Mouse (Mus musculus) hindbrain, embryonic 11.5 days (tissue): Measurements from ENCODE around the gene Nemf. TPM values are rescaled to one million over a fixed set of nuclear protein-coding genes. Genes with fewer than 3 reads are reported as not detected.

Experiments
- ATAC-seq: fragments of 200-750 bp; cut with Nextera tagmentation; 2 replicates; pipeline ENCODE4 v1.8.0; 2017; ENCODE audit warnings: mild to moderate bottlenecking, moderate TSS enrichment, moderate library complexity; ENCODE audit not compliant: low FRiP score
- DNase-seq: peaks from one replicate; pipeline ENCODE4 v3.0.0-alpha.2; 2015; ENCODE audit warnings: low spot score
- H3K27ac ChIP-seq: fragments of 300-500 bp; sonication (generic); 2 replicates; pipeline ENCODE4 v1.5.1; 2014; ENCODE audit warnings: mild to moderate bottlenecking, low read depth, low read length
- H3K27me3 ChIP-seq: fragments of 300-500 bp; sonication (generic); 2 replicates; pipeline ENCODE4 v1.6.1; 2014; ENCODE audit warnings: mild to moderate bottlenecking, low read length, moderate library complexity, mixed read lengths; ENCODE audit not compliant: control insufficient read depth, insufficient read depth
- H3K36me3 ChIP-seq: fragments of 300-500 bp; sonication (generic); 2 replicates; pipeline ENCODE4 v1.6.1; 2014; ENCODE audit warnings: mild to moderate bottlenecking, low read length, moderate library complexity, mixed read lengths; ENCODE audit not compliant: control insufficient read depth, insufficient read depth
- H3K4me1 ChIP-seq: fragments of 300-500 bp; sonication (generic); replicated peaks from 2 replicates; pipeline ENCODE4 v1.6.1; 2014; ENCODE audit warnings: low read length, mixed read lengths; ENCODE audit not compliant: control insufficient read depth, insufficient read depth
- H3K4me2 ChIP-seq: fragments of 300-500 bp; sonication (generic); replicated peaks from 2 replicates; pipeline ENCODE4 v1.6.1; 2014; ENCODE audit warnings: mild to moderate bottlenecking, low read depth, low read length
- H3K4me3 ChIP-seq: fragments of 300-500 bp; sonication (generic); 2 replicates; pipeline ENCODE4 v1.5.1; 2014; ENCODE audit warnings: low read depth, low read length
- H3K9ac ChIP-seq: fragments of 300-500 bp; sonication (generic); 2 replicates; pipeline ENCODE4 v1.6.1; 2014; ENCODE audit warnings: low read depth, low read length
- H3K9me3 ChIP-seq: fragments of 300-500 bp; sonication (generic); 2 replicates; pipeline ENCODE4 v1.6.1; 2016; ENCODE audit warnings: low read length; ENCODE audit not compliant: control insufficient read depth
- WGBS: fragments of 180-500 bp; shearing (Covaris S2); extraction: QIAGEN DNeasy Blood & Tissue Kit; methylation state at CpG from one replicate; pipeline ENCODE4 v1.1.7; 2014; 5-methylcytosine and 5-hydroxymethylcytosine counted together
- polyA plus RNA-seq: library from polyadenylated mRNA; unstranded; fragments of >200 nt; fragmentation: Nextera tagmentation; extraction: Ambion mirVana; gene quantifications from 2 replicates; pipeline ENCODE4 v1.2.1, GENCODE M21; 2014

Gene Nemf
- polyA plus RNA-seq, 1 experiment from 2014 or later: 108 TPM

DNA sequence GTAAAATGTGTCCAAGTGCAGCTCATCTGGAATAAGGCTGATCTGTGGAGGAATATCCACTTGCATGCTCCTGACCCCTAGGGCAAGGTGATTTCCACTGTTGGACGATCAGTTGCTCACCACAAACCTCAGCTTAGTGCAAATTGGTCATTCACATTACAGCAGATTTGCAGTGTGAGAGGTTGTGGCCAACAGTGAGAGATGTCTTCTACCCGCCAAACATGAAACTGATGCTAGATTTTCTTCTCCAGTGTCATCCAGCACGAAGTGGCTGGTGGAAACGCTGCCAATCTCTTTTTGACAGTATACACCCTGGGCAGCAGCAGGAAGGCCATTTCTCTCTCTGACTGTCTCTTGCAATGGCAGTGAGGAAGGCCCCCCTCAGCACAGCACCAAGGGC lies 61.3 kb downstream of the Nemf start:
- Histone ChIP-seq H3K27ac (no peak overlapping the region), H3K27me3 (no peaks in the 10 kb centered on the region), H3K4me3 (no peak overlapping the region), H3K9me3 (no peaks in the 10 kb centered on the region), H3K36me3 (no peaks in the 10 kb centered on the region), H3K4me2 (no peak overlapping the region), H3K4me1 (0 out of 2 replicates have a peak, but pooled peaks cover 4% of the 10 kb centered on the region), H3K9ac (no peak overlapping the region)
- ATAC-seq: no peak
- no peak for DNase-seq
- 78% methylated on average over 4 of the region's 4 CpGs for WGBS

DNA sequence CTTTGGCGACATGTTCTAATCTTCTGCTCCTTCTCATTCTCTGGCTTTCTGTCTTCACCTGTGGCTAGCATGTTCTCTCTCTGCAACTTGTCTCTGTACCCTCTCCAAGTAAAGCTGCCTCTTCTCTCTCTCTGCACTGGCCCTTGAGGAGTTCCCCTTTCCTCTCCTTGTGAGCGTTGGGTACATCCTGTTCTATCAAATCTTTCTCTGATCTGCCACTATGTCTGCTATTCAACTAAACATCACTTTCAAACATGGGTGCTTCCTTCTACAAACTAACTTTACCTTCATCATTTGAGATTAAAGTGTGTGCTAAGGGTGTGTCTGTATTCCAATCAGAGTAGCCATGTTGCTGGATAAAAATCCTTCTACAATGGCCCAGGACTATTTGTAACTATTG lies 62.0 kb downstream of the Nemf start:
- no peak for DNase-seq
- Histone ChIP-seq H3K4me2 (no peak overlapping the region), H3K4me1 (0 out of 2 replicates have a peak, but pooled peaks cover 4% of the 10 kb centered on the region), H3K36me3 (no peaks in the 10 kb centered on the region), H3K27me3 (no peaks in the 10 kb centered on the region), H3K9me3 (no peaks in the 10 kb centered on the region), H3K27ac (no peak overlapping the region), H3K4me3 (no peak overlapping the region), H3K9ac (no peak overlapping the region)
- ATAC-seq: no peak
- WGBS: 91% methylated on average over 2 of the region's 2 CpGs

DNA sequence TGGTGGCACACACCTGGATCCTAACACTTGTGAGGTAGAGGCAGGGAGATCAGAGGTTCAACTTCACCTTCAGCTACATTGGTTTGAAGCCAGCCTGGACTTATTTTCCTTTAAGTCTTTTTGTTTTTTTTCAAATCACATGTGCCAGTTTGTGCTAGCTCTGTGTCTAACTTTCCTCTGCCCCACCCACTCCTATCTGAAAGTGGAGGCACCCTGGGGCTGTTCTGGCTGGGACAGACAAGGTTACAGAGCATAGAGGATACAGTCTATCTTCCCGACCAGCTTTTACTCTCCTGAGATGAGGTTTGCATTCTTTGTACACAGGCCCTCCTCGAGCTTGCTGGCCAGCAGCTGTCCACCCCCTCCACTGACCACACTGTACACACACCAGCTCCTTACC lies 63.1 kb downstream of the Nemf start:
- Histone ChIP-seq H3K4me3 (no peak overlapping the region), H3K9ac (no peak overlapping the region), H3K4me2 (no peak overlapping the region), H3K27ac (no peak overlapping the region), H3K36me3 (no peaks in the 10 kb centered on the region), H3K9me3 (no peaks in the 10 kb centered on the region), H3K27me3 (no peaks in the 10 kb centered on the region), H3K4me1 (0 out of 2 replicates have a peak, but pooled peaks cover 4% of the 10 kb centered on the region)
- DNase-seq: no peak
- WGBS: 50% methylated on average over 2 of the region's 2 CpGs
- ATAC-seq: no peak

DNA sequence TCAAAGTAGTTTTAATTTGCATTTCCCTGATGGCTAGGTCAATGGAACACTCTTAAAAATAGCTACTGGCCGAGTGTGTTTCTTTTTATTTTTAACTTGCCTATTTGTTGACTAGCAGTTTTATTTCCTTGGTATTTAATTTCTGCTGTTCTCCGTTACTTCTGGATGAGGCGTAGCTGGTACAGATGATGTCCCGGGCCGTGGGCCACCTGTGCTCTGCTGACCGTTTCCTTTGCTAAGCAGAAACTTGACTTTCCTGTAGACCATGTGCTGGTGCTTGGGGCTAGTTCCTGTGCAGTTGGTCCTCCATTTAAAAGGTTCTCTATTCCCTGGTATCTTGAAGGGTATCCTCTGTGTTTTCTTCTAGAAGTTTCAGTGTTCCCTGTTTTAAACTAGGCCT lies 64.6 kb downstream of the Nemf start:
- Histone ChIP-seq H3K36me3 (no peaks in the 10 kb centered on the region), H3K9ac (no peak overlapping the region), H3K4me3 (no peak overlapping the region), H3K27me3 (no peaks in the 10 kb centered on the region), H3K9me3 (no peaks in the 10 kb centered on the region), H3K27ac (no peak overlapping the region), H3K4me2 (no peak overlapping the region), H3K4me1 (no peaks in the 10 kb centered on the region)
- ATAC-seq: no peak
- DNase-seq: no peak
- WGBS: 91% methylated on average over 6 of the region's 6 CpGs

DNA sequence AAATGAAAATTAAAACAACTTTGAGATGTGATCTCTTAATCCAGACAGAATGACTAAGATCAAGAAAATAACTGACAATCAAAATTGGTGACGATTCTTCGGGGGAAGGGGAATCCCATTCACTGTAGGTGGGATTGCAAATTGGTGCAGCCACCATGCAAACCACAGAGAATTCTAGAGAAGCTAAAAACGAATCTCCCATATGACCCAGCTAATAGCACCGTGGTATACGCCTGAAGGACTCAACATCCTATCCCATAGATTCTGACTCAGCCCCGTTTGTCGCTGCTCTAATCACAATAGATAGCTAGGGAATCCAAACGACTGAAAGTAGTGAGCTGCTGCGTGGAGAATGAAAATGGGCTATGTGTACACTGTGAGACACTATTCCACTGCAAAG lies 68.3 kb downstream of the Nemf start:
- Histone ChIP-seq H3K4me3 (no peak overlapping the region), H3K4me1 (no peaks in the 10 kb centered on the region), H3K36me3 (no peaks in the 10 kb centered on the region), H3K27ac (no peak overlapping the region), H3K4me2 (no peak overlapping the region), H3K9me3 (no peaks in the 10 kb centered on the region), H3K9ac (no peak overlapping the region), H3K27me3 (no peaks in the 10 kb centered on the region)
- DNase-seq (no peak), ATAC-seq (no peak)
- WGBS: 75% methylated on average over 9 of the region's 9 CpGs

DNA sequence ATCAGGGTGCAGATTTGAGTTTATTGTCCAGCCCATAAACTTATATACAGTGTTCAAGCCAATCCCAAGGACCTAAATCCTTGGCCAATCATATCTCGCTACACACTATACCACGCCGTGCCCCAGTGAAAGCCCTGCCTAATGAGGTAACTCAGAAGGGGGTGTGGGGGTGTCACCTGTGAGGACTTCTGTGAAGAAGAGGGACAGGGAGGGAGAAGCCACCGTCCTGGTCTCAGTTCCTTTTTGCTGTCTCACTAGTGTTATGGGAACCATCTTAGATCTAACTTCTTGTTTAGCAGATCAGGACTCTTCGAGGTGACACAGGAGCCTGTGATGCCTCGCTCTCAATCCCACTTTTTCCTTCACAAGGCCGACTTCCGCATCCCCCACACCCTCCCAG lies 69.4 kb downstream of the Nemf start:
- Histone ChIP-seq H3K27ac (no peak overlapping the region), H3K36me3 (no peaks in the 10 kb centered on the region), H3K4me2 (no peak overlapping the region), H3K9ac (no peak overlapping the region), H3K4me1 (no peaks in the 10 kb centered on the region), H3K4me3 (no peak overlapping the region), H3K27me3 (no peaks in the 10 kb centered on the region), H3K9me3 (no peaks in the 10 kb centered on the region)
- WGBS: 93% methylated on average over 8 of the region's 8 CpGs
- ATAC-seq (no peak), DNase-seq (no peak)

DNA sequence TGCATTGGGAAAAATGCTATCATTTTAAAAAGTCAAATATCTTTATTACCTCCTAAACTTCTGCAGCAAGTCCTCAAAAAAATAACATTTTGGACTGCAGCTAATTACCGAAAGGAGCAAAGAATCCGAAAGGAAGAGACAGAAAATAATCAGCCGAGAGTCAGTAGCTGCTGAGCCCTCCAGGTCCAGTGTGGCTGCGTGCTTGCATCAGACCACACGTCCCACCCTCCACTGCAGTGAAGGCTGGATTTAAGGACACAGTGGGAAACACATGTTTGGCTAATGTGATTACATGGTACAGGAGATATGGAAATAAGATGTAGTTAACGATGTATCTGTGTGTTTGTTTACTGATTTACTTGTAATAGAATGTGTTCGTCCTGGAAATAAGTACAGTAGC lies 73.8 kb downstream of the Nemf start:
- ATAC-seq (no peak), DNase-seq (no peak)
- H3K9ac ChIP-seq: no peak overlapping the region
- no peak overlapping the region for H3K4me3 ChIP-seq
- no peaks in the 10 kb centered on the region for H3K27me3 ChIP-seq
- H3K4me2 ChIP-seq: no peak overlapping the region
- H3K4me1 ChIP-seq: no peaks in the 10 kb centered on the region
- H3K9me3 ChIP-seq: no peaks in the 10 kb centered on the region
- H3K36me3 ChIP-seq: no peaks in the 10 kb centered on the region
- 87% methylated on average over 7 of the region's 7 CpGs for WGBS
- H3K27ac ChIP-seq: no peak overlapping the region

DNA sequence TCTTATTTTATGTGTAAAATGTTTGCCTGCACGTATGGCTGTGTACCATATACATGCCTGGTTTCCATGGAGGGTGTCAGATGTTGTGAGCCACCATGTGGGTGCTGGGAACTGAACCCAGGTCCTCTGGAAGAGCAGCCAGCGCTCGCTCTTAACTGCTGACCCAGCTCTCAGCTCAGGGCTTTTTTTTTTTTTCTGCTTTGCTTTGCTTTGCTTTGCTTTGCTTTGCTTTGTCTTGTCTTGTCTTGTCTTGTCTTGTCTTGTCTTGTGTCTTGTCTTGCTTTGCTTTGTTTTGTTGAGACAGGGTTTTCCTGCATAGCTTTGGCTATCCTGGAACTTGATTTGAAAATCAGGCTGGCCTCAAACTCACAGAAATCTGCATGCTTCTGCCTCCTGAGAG lies 76.0 kb downstream of the Nemf start:
- Histone ChIP-seq H3K9ac (no peak overlapping the region), H3K27me3 (no peaks in the 10 kb centered on the region), H3K9me3 (no peaks in the 10 kb centered on the region), H3K4me1 (no peaks in the 10 kb centered on the region), H3K4me3 (no peak overlapping the region), H3K27ac (no peak overlapping the region), H3K36me3 (no peaks in the 10 kb centered on the region), H3K4me2 (no peak overlapping the region)
- ATAC-seq (no peak), DNase-seq (no peak)
- 90% methylated on average over 3 of the region's 3 CpGs for WGBS

DNA sequence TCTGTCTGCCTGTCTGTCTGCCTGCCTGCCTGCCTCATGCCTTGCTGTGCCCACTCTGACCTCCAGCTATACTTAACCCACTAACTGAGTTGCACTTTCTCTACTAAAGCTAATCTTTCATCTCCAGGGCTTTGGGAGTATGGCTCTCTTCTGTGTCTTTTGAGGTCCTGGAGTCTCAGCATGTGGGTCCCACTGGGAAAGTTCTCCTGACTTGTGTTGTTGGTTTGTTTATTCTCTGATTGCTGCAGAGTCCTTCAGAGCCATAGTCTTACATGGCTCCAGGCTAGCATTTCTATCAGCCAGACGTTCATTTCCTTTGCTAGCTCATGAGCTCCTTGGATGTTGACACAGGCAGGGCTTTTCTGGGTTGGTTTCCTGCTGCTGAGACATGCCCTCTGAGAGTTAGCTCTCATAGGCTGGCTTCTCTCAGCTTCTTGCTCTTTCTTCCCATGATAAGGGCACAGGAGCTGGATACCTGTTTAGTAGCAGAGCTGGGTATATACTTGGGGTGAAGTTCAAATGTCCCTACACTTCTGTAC lies 77.0 kb downstream of the Nemf start:
- no peak for DNase-seq
- H3K27me3 ChIP-seq: no peaks in the 10 kb centered on the region
- 58% methylated on average over 1 of the region's 1 CpGs for WGBS

More for the DNA sequence above, 77.0 kb downstream of the Nemf start:
- Histone ChIP-seq H3K4me1 (no peaks in the 10 kb centered on the region), H3K9me3 (no peaks in the 10 kb centered on the region), H3K9ac (no peak overlapping the region), H3K4me2 (no peak overlapping the region), H3K27ac (no peak overlapping the region), H3K4me3 (no peak overlapping the region), H3K36me3 (no peaks in the 10 kb centered on the region)
- ATAC-seq: no peak
